Mouse (Mus musculus) brain, embryonic 14.5 days (tissue): ENCODE results near the gene Zfp868.
"Not testable (repeated sequence)": the region's sequence is repeated elsewhere in the genome, so short reads cannot be mapped to it uniquely, and the experiment has no call there.

Experiments used
- CTCF ChIP-seq: fragments of 200-500 bp; IDR thresholded peaks from 2 replicates; pipeline ENCODE4 v1.5.1; 2012; ENCODE audit warnings: inconsistent platforms, mild to moderate bottlenecking, moderate library complexity, borderline replicate concordance; ENCODE audit not compliant: insufficient read depth, insufficient read length; ENCODE audit errors: extremely low read depth
- POLR2A ChIP-seq: fragments of 200-500 bp; IDR thresholded peaks from 2 replicates; pipeline ENCODE4 v1.6.1; 2012; ENCODE audit warnings: mild to moderate bottlenecking, inconsistent platforms, borderline replicate concordance; ENCODE audit not compliant: poor library complexity, insufficient read depth, insufficient read length, severe bottlenecking; ENCODE audit errors: extremely low read depth

DNA sequence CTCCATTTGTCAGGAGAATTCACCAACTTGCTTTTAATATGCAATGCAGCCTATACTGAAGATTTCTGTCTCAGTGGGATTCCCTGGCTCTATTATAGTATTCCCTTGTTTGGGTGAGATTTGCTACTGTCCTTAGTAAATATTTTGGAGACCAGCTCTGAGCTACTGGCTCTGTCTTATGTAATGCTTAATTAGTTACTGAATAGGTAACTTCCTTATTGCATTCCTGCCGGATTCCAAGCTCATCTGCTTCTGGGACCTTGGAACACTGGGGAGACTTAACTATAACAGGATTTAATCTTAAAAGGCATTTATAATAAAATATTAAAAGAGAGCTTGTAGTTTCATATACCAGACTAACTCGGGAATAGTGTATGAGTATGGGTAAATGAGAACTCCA is 39.7 kb upstream of the Zfp868 start:
- TF ChIP-seq POLR2A, CTCF: not testable (repeated sequence)
